Mouse (Mus musculus) ovary, postnatal 14 days (tissue): ENCODE data around the gene Olfr596.
"Not testable (repeated sequence)": the region's sequence is repeated elsewhere in the genome, so short reads cannot be mapped to it uniquely, and the experiment has no call there.

Source experiments
- DNase-seq: peaks from one replicate; pipeline ENCODE4 v3.0.0; 2022; ENCODE audit warnings: low spot score

Olfr596 gene

GRCm38 (mm10) chr7:103305348-103305747, at the start of gene Olfr596:
Gene Olfr596, plus strand, starts transcription at chr7:103305648.
- not testable (repeated sequence) for DNase-seq

GRCm38 (mm10) chr7:103316015-103316414, 10.6 kb downstream of the Olfr596 start, which contains the start of gene Olfr597:
Gene Olfr597, plus strand, starts transcription at chr7:103316315.
- DNase-seq, result not testable (repeated sequence)

GRCm38 (mm10) chr7:103323268-103323667, 17.8 kb downstream of the Olfr596 start, which contains the start of gene Olfr598:
Gene Olfr598, plus strand, starts transcription at chr7:103323568.
- no peak for DNase-seq

GRCm38 (mm10) chr7:103335617-103336016, 30.2 kb downstream of the Olfr596 start, which contains the start of gene Olfr599:
Gene Olfr599, plus strand, starts transcription at chr7:103335917.
- DNase-seq, result no peak

- DNase-seq, result no peak
Observed at GRCm38 (mm10) chr7:103349569-103349968, 44.1 kb downstream of the Olfr596 start, which contains the start of gene Olfr600. Gene Olfr600, minus strand, starts transcription at chr7:103349669.
